Mouse (Mus musculus) ES-E14 (cell line): ENCODE results near the gene Dpy30.

Experiments used
- MAFK ChIP-seq: IDR thresholded peaks from 2 replicates; pipeline ENCODE4 v1.6.1; 2014; ENCODE audit warnings: mild to moderate bottlenecking, low read depth, low read length, inconsistent platforms; ENCODE audit not compliant: insufficient read depth
- ZNF384 ChIP-seq: IDR thresholded peaks from 2 replicates; pipeline ENCODE4 v1.6.1; 2012; ENCODE audit warnings: low read depth, low read length, inconsistent platforms

- no peak for TF ChIP-seq ZNF384
- TF ChIP-seq MAFK: no peak
Observed at GRCm38 (mm10) chr17:74318721-74319120, 5.0 kb downstream of the Dpy30 start.
